Mouse (Mus musculus) forebrain, embryonic 15.5 days (tissue): Measurements from ENCODE around the gene Evi5. TPM values are rescaled to one million over a fixed set of nuclear protein-coding genes. Genes with fewer than 3 reads are reported as not detected.

Experiments
- ATAC-seq: fragments of 200-750 bp; cut with Nextera tagmentation; replicated peaks from 2 replicates; pipeline ENCODE4 v1.8.0; 2017; ENCODE audit warnings: mild to moderate bottlenecking, moderate TSS enrichment, moderate library complexity
- H3K27ac ChIP-seq: fragments of 300-500 bp; sonication (generic); replicated peaks from 2 replicates; pipeline ENCODE4 v1.5.1; 2015; ENCODE audit warnings: mild to moderate bottlenecking, inconsistent platforms
- H3K27me3 ChIP-seq: fragments of 300-500 bp; sonication (generic); 2 replicates; pipeline ENCODE4 v1.6.1; 2015; ENCODE audit warnings: inconsistent platforms
- H3K36me3 ChIP-seq: fragments of 300-500 bp; sonication (generic); 2 replicates; pipeline ENCODE4 v1.6.1; 2015; ENCODE audit warnings: mild to moderate bottlenecking, inconsistent platforms
- H3K4me1 ChIP-seq: fragments of 300-500 bp; sonication (generic); 2 replicates; pipeline ENCODE4 v1.6.1; 2015; ENCODE audit warnings: inconsistent platforms
- H3K4me2 ChIP-seq: fragments of 300-500 bp; sonication (generic); replicated peaks from 2 replicates; pipeline ENCODE4 v1.6.1; 2015; ENCODE audit warnings: mild to moderate bottlenecking, inconsistent platforms
- H3K4me3 ChIP-seq: fragments of 300-500 bp; sonication (generic); 2 replicates; pipeline ENCODE4 v1.5.1; 2015; ENCODE audit warnings: mild to moderate bottlenecking, inconsistent platforms
- H3K9ac ChIP-seq: fragments of 300-500 bp; sonication (generic); replicated peaks from 2 replicates; pipeline ENCODE4 v1.6.1; 2015; ENCODE audit warnings: mild to moderate bottlenecking, inconsistent platforms
- H3K9me3 ChIP-seq: fragments of 300-500 bp; sonication (generic); 2 replicates; pipeline ENCODE4 v1.6.1; 2016; ENCODE audit warnings: inconsistent platforms
- WGBS: fragments of 180-500 bp; shearing (Covaris S2); methylation state at CpG from one replicate; pipeline ENCODE4 v1.1.7; 2015; ENCODE audit warnings: mixed read lengths; 5-methylcytosine and 5-hydroxymethylcytosine counted together
- polyA plus RNA-seq: library from polyadenylated mRNA; unstranded; fragments of >200 nt; fragmentation: Nextera tagmentation; extraction: Ambion mirVana; gene quantifications from 2 replicates; pipeline ENCODE4 v1.2.1, GENCODE M21; 2015

Evi5 gene
- polyA plus RNA-seq, 1 experiment from 2014 or later = 57.2 TPM

GRCm38 (mm10) chr5:107764486-107764885, 110.4 kb downstream of the Evi5 start:
- Histone ChIP-seq H3K27me3 (no peaks in the 10 kb centered on the region), H3K4me1 (no peaks in the 10 kb centered on the region), H3K27ac (no peak overlapping the region), H3K4me3 (no peak overlapping the region), H3K36me3 (no peaks in the 10 kb centered on the region), H3K9ac (no peak overlapping the region), H3K4me2 (no peak overlapping the region), H3K9me3 (no peaks in the 10 kb centered on the region)
- no peak for ATAC-seq
- WGBS = 78% methylated on average over 1 of the region's 1 CpGs

DNA sequence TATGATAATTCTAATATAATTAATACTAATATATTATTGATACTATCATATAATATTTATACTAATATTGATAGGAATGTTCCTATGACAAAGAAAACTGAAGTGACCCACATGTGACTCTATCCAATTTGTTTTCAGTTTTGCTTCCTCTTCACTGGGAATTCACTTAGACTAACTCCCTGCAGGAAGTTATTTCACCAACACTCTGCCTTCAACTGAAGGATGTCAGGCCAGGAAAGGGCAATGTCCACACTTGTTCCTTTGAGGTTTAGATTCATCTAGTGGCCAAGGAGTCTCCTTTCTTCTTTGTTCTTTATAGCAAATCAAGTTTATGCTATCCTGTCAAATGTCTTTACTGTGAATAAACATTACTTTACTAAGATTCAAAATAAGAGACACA, 111.2 kb downstream of the Evi5 start:
- H3K36me3 ChIP-seq = no peaks in the 10 kb centered on the region
- H3K27ac ChIP-seq = no peak overlapping the region
- no peak overlapping the region for H3K4me2 ChIP-seq
- no peak overlapping the region for H3K9ac ChIP-seq
- no peak for ATAC-seq
- H3K4me1 ChIP-seq = no peaks in the 10 kb centered on the region
- no peaks in the 10 kb centered on the region for H3K27me3 ChIP-seq
- H3K4me3 ChIP-seq = no peak overlapping the region
- H3K9me3 ChIP-seq = no peaks in the 10 kb centered on the region

GRCm38 (mm10) chr5:107759121-107759520, 115.8 kb downstream of the Evi5 start:
- Histone ChIP-seq H3K4me2 (no peak overlapping the region), H3K9ac (no peak overlapping the region), H3K4me1 (no peaks in the 10 kb centered on the region), H3K9me3 (no peaks in the 10 kb centered on the region), H3K36me3 (no peaks in the 10 kb centered on the region; the same call in 1 of the 2 replicates), H3K27ac (no peak overlapping the region), H3K27me3 (no peaks in the 10 kb centered on the region), H3K4me3 (no peak overlapping the region)
- no peak for ATAC-seq
- 72% methylated on average over 5 of the region's 5 CpGs for WGBS

GRCm38 (mm10) chr5:107756072-107756471, 118.8 kb downstream of the Evi5 start:
- Histone ChIP-seq H3K4me3 (no peak overlapping the region), H3K4me1 (no peaks in the 10 kb centered on the region)
- no peak for ATAC-seq

DNA sequence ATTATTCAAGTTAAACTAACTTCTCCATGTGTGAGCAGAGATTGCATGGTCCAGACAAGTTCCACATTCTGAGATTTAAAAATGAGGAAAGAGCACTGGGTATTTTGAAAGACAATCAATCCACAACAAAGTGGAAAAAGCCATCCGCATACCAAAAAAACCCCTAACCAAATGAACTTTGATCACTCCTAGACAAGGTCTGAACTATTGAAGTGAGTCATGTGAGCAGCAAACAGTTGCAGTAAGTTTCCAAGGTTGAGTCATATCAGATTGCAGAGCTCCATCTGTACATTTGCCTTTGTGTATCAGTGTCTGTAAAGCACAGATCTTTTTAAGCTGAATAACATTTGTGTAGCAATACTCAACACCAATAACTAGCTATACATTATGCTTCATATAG, 120.2 kb downstream of the Evi5 start:
- ATAC-seq = no peak
- Histone ChIP-seq H3K4me2 (no peak overlapping the region), H3K27me3 (no peaks in the 10 kb centered on the region), H3K4me1 (no peaks in the 10 kb centered on the region), H3K9ac (no peak overlapping the region), H3K9me3 (no peaks in the 10 kb centered on the region), H3K27ac (no peak overlapping the region), H3K36me3 (no peaks in the 10 kb centered on the region; the same call in 1 of the 2 replicates), H3K4me3 (no peak overlapping the region)
- WGBS = 90% methylated on average over 1 of the region's 1 CpGs

More at GRCm38 (mm10) chr5:107756072-107756471, 118.8 kb downstream of the Evi5 start:
- Histone ChIP-seq H3K9me3 (no peaks in the 10 kb centered on the region), H3K4me2 (no peak overlapping the region), H3K36me3 (no peaks in the 10 kb centered on the region; the same call in 1 of the 2 replicates), H3K27me3 (no peaks in the 10 kb centered on the region), H3K9ac (no peak overlapping the region), H3K27ac (no peak overlapping the region)
- 72% methylated on average over 2 of the region's 2 CpGs for WGBS

DNA sequence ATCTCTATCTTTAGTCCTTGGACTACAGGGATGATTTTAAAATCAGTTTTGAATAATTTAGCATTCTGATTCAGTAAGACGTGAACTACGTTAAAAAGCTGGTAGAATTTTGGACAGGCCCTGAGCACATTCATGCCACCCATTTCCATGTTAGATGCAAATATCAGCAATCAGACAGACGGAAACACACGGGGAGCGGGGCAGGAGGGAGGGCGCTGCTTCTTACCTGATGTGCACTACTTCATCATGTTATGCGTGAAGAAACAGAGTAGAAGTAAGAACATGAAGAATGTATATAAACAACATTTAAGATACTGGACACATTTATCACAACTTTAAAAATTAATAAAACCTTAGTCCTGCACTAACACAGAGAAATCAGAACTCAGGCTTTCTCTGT, 121.3 kb downstream of the Evi5 start:
- Histone ChIP-seq H3K4me2 (no peak overlapping the region), H3K4me3 (no peak overlapping the region), H3K36me3 (no peaks in the 10 kb centered on the region; the same call in 1 of the 2 replicates), H3K27ac (no peak overlapping the region), H3K9ac (no peak overlapping the region), H3K4me1 (no peaks in the 10 kb centered on the region), H3K27me3 (no peaks in the 10 kb centered on the region), H3K9me3 (no peaks in the 10 kb centered on the region)
- ATAC-seq = no peak
- WGBS = 92% methylated on average over 7 of the region's 7 CpGs

DNA sequence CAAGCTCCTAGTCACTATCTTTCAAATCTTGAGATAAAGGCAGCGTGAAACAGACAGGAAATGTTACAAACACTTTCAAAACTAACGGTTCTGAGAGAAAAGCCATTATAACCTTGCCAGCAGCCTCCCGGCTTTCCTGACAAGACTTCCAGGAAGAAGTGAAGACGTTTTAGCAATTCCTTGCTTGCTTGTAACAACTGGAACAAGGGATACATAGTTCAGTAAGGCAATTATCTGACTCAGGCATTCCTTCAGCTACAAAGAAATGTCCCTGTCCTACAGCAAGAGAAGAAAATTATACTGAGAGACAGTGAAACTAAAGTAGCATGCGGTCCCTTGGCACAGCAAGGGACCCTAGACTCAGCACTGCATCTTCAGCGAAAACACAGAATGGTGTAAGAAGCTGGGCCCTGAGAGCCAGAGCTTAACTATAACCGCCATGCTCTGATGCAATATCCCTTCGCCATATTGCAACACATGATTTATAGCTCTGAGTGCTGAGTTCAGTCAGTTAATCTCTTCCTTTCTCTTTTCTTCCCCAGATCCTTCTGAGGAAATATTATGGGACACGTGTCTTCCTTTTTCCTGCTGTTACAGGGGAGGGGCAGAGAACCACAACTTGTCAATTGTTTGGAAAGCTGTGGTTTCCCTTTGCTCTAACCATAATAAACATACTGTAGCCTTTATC, 125.5 kb downstream of the Evi5 start:
- H3K27ac ChIP-seq = no peak overlapping the region
- no peaks in the 10 kb centered on the region for H3K36me3 ChIP-seq
- H3K9me3 ChIP-seq = no peaks in the 10 kb centered on the region
- no peaks in the 10 kb centered on the region for H3K27me3 ChIP-seq
- H3K9ac ChIP-seq = no peak overlapping the region
- no peak overlapping the region for H3K4me2 ChIP-seq
- WGBS = 82% methylated on average over 9 of the region's 9 CpGs
- ATAC-seq = no peak
- no peak overlapping the region for H3K4me3 ChIP-seq
- H3K4me1 ChIP-seq = no peaks in the 10 kb centered on the region

DNA sequence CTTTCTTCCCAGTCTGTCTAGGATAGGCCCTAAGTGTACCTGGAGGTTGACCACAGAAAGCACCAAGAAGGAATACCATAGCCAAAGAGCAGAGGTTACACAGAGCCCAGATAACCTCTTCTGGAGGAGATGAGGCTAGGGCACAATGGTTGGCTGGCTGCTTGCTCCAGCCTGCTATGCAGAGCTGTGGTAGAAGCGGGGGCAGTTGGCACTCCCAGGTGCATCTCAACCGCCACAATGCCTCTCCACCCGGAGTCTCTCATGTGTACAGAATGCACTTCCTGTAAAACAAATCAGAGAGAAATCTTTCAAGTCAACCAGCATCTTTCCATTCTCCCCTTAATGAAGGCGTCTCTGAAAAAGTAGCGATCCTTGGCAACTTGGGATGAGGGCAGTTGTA, 135.9 kb downstream of the Evi5 start:
- Histone ChIP-seq H3K27ac (no peak overlapping the region), H3K4me1 (0 out of 2 replicates have a peak, but pooled peaks cover 4% of the 10 kb centered on the region), H3K9ac (no peak overlapping the region), H3K4me2 (no peak overlapping the region), H3K4me3 (no peak overlapping the region), H3K36me3 (no peaks in the 10 kb centered on the region), H3K27me3 (no peaks in the 10 kb centered on the region), H3K9me3 (no peaks in the 10 kb centered on the region)
- ATAC-seq = no peak
- 94% methylated on average over 5 of the region's 5 CpGs for WGBS

DNA sequence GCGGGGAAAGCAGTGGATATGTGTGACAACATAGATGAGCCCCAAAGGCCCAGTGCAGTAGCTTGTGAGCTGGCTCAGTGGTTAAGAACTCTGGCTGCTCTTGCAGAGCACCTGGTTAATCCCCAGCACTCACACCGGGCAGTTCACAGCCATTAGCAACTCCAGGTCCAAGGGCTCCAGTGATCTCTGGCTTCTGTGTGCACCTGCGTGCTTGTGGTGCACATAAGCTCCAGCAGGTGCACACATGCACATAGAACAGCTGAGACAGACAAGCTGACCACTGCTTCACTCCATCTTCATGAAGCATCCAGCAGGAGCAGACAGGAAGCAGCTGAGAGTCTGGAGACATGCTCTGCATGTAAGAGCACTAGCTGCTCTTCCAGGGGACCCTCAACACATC, 136.6 kb downstream of the Evi5 start:
- Histone ChIP-seq H3K27me3 (no peaks in the 10 kb centered on the region), H3K4me3 (no peak overlapping the region), H3K36me3 (no peaks in the 10 kb centered on the region), H3K9me3 (no peaks in the 10 kb centered on the region), H3K27ac (no peak overlapping the region), H3K4me2 (no peak overlapping the region), H3K9ac (no peak overlapping the region), H3K4me1 (0 out of 2 replicates have a peak, but pooled peaks cover 4% of the 10 kb centered on the region)
- no peak for ATAC-seq
- WGBS = 77% methylated on average over 3 of the region's 3 CpGs

- no peak overlapping the region for H3K9ac ChIP-seq
- H3K27me3 ChIP-seq = 0 out of 2 replicates have a peak, but pooled peaks cover 7% of the 10 kb centered on the region
- H3K9me3 ChIP-seq = no peaks in the 10 kb centered on the region
- no peak for ATAC-seq
- H3K4me1 ChIP-seq = 0 out of 2 replicates have a peak, but pooled peaks cover 4% of the 10 kb centered on the region
- no peak overlapping the region for H3K4me2 ChIP-seq
- H3K27ac ChIP-seq = no peak overlapping the region
- no peak overlapping the region for H3K4me3 ChIP-seq
- H3K36me3 ChIP-seq = no peaks in the 10 kb centered on the region
- WGBS = 87% methylated on average over 5 of the region's 5 CpGs
Observed at GRCm38 (mm10) chr5:107736171-107736570, 138.7 kb downstream of the Evi5 start.

GRCm38 (mm10) chr5:107731844-107732243, 143.1 kb downstream of the Evi5 start:
- Histone ChIP-seq H3K9me3 (no peaks in the 10 kb centered on the region), H3K4me3 (no peak overlapping the region), H3K27me3 (peaks cover 41% of the 10 kb centered on the region), H3K4me1 (peaks cover under 1% of the 10 kb centered on the region), H3K36me3 (no peaks in the 10 kb centered on the region), H3K9ac (no peak overlapping the region), H3K27ac (no peak overlapping the region), H3K4me2 (no peak overlapping the region)
- WGBS = 20% methylated on average over 2 of the region's 2 CpGs
- ATAC-seq = no peak

- Histone ChIP-seq H3K4me1 (peaks cover 5% of the 10 kb centered on the region), H3K36me3 (no peaks in the 10 kb centered on the region), H3K4me2 (no peak overlapping the region), H3K9ac (no peak overlapping the region), H3K27ac (no peak overlapping the region), H3K9me3 (no peaks in the 10 kb centered on the region), H3K27me3 (peaks cover 46% of the 10 kb centered on the region), H3K4me3 (no peak overlapping the region)
- WGBS = 55% methylated on average over 3 of the region's 3 CpGs
- no peak for ATAC-seq
Observed at GRCm38 (mm10) chr5:107731408-107731807, 143.5 kb downstream of the Evi5 start.

DNA sequence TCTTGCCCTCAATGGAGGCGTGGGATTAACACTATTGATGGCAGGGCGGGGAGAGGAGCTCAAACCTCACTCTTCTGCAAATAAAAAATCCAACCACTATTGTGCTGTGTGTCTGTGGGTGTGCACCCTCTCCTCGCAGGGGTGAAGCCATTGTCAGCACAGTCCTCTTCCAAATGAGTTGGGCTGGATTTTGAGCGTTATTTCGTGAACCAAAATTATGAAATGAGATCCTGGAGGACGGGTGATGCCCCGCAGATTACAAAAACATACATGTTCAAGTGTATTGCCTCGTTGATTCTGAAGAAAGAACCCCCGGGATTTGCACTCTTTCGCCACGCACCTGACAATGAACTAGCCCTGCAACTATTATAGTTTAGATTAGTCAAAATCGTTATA, 147.9 kb downstream of the Evi5 start:
- Histone ChIP-seq H3K4me2 (peak overlapping the region; percentile 29; the same call in 1 of the 2 replicates), H3K27me3 (peaks cover 76% of the 10 kb centered on the region), H3K9ac (no peak overlapping the region), H3K4me3 (peak overlapping the region; percentile 21; the same call in 1 of the 2 replicates), H3K27ac (no peak overlapping the region), H3K36me3 (no peaks in the 10 kb centered on the region), H3K9me3 (no peaks in the 10 kb centered on the region), H3K4me1 (peaks cover 39% of the 10 kb centered on the region)
- no peak for ATAC-seq
- 9% methylated on average over 12 of the region's 12 CpGs for WGBS
